Mouse (Mus musculus): Measurements from ENCODE around the gene Arvcf.

DNA sequence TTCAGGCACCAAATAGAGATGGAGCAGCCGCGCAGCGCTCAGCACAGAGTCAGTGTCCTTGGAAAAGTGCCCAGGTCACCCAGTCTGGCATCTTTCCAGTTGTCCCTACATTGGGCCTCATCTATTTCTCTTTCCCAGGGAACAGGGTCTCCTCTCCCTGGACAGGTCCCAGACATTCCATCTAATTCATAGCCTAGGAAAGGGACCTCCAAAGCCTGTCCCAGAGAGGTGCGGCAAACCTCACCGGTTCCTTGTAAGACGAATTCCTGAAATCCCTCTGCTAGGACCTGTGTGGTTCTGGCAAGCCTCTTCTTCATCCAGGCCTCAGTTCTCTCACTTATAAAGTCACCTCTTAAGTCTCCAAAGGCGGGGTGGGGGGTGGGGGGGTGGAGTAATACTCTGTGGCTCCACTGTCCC lies 47.6 kb downstream of the Arvcf start:
- TF ChIP-seq EP300 (IDR thresholded peaks at IDR 0.05; ENCODE audit: insufficient read depth, low read depth, low read length) (no peak), CTCF (IDR thresholded peaks at IDR 0.05; ENCODE audit: low read depth, low read length) (no peak)
